Mouse (Mus musculus) lung, embryonic 15.5 days (tissue): Measurements from ENCODE around the gene Tmem159. TPM values are rescaled to one million over a fixed set of nuclear protein-coding genes. Genes with fewer than 3 reads are reported as not detected.

ENCODE experiments used
- ATAC-seq: fragments of 200-750 bp; cut with Nextera tagmentation; 2 replicates; pipeline ENCODE4 v1.8.0; 2017; ENCODE audit warnings: moderate number of reproducible peaks, borderline replicate concordance; ENCODE audit not compliant: low FRiP score, low TSS enrichment; ENCODE audit errors: extremely low read depth
- H3K27ac ChIP-seq: fragments of 300-500 bp; sonication (generic); 2 replicates; pipeline ENCODE4 v1.5.1; 2015; ENCODE audit warnings: moderate library complexity, mild to moderate bottlenecking, inconsistent platforms
- H3K27me3 ChIP-seq: fragments of 300-500 bp; sonication (generic); 2 replicates; pipeline ENCODE4 v1.6.1; 2015; ENCODE audit warnings: inconsistent platforms
- H3K36me3 ChIP-seq: fragments of 300-500 bp; sonication (generic); 2 replicates; pipeline ENCODE4 v1.6.1; 2015; ENCODE audit warnings: inconsistent platforms
- H3K4me1 ChIP-seq: fragments of 300-500 bp; sonication (generic); 2 replicates; pipeline ENCODE4 v1.6.1; 2015; ENCODE audit warnings: inconsistent platforms
- H3K4me2 ChIP-seq: fragments of 300-500 bp; sonication (generic); 2 replicates; pipeline ENCODE4 v1.6.1; 2015; ENCODE audit warnings: inconsistent platforms, mild to moderate bottlenecking, moderate library complexity
- H3K4me3 ChIP-seq: fragments of 300-500 bp; sonication (generic); 2 replicates; pipeline ENCODE4 v1.5.1; 2015; ENCODE audit warnings: mild to moderate bottlenecking, inconsistent platforms
- H3K9ac ChIP-seq: fragments of 300-500 bp; sonication (generic); 2 replicates; pipeline ENCODE4 v1.6.1; 2015; ENCODE audit warnings: inconsistent platforms
- H3K9me3 ChIP-seq: fragments of 300-500 bp; sonication (generic); 2 replicates; pipeline ENCODE4 v1.6.1; 2016; ENCODE audit warnings: inconsistent platforms
- WGBS: fragments of 180-500 bp; shearing (Covaris S2); methylation state at CpG from one replicate; pipeline ENCODE4 v1.1.7; 2015; 5-methylcytosine and 5-hydroxymethylcytosine counted together
- polyA plus RNA-seq: library from polyadenylated mRNA; unstranded; fragments of >200 nt; fragmentation: Nextera tagmentation; extraction: Ambion mirVana; gene quantifications from 2 replicates; pipeline ENCODE4 v1.2.1, GENCODE M21; 2015

Tmem159 gene
- 42.5 and 43.7 TPM in 2 replicates for polyA plus RNA-seq

DNA sequence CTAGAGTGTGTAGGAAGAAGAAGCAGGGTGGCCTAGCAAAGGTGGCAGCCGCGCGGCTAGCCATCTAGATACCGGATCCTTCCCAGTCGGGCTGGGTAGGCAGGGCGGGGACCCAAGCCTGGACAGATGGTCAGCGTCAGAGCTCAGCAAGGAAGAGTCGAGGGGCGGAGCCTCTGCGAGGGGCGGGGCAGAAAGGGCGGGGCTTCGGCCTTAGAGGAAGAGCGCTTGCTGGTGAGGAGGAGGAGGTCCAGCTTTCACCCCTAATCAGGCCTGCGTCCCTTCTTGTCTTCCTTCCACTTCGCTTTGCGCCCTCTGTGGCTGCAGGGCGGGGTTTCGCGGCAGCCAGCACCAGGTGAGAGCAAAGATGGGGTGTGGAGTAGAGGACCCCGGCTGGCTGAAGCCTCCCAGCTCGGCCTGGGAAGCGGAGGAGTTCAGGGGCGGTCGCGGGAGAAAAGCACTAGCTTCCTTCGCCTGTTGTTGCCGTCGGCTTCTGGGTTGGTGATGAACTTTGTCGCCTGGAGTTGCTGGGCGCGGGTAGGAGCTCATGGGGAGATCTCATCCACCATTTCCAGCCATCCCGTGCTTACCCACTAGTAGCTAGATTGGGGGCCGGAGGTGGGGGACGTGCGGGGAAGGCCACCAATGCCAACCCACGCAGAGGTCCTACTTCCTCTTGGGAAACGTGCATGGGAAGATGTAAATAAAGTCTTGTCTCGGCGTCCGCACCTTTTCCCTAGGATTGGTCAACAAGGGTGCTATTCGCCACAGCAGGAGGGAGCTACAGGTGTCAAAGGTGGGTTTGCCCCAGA is at the start of gene Tmem159:
Gene Tmem159, plus strand, starts transcription at position 190 of the 809 bp plus-strand sequence.
- Histone ChIP-seq H3K27ac (peak within 1 kb of the TSS; percentile 82), H3K36me3 (0 out of 2 replicates have a peak, but pooled peaks cover 6% of the 10 kb centered on the region), H3K9ac (peak within 1 kb of the TSS; percentile 72), H3K9me3 (no peaks in the 10 kb centered on the region), H3K4me3 (peak within 1 kb of the TSS; percentile 79), H3K4me2 (peak within 1 kb of the TSS; percentile 72), H3K27me3 (no peaks in the 10 kb centered on the region), H3K4me1 (peaks cover 23% of the 10 kb centered on the region)
- peak; percentile 92 for ATAC-seq
- WGBS: under 1% methylated on average over 42 of the region's 42 CpGs

DNA sequence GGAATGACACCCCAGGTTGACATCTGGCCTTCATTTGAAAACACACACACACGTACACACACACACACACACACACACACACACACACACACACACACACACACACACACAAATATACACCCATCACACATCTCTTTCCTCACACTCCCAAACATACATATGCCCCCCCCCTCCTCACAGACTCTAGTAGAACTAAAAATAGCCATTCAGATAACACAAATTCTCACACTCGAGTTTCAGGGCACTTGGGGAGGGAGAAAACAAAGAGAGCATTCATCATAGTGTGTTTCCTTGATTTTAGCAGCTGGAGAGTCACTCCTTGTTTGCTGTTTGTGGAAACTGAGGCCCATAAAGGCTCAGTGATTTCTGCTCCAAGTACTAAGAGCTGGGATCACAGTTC is 48.1 kb upstream of the Tmem159 start:
- WGBS: 29% methylated on average over 2 of the region's 2 CpGs
- Histone ChIP-seq H3K4me1 (no peaks in the 10 kb centered on the region), H3K36me3 (no peaks in the 10 kb centered on the region), H3K9me3 (no peaks in the 10 kb centered on the region), H3K27me3 (no peaks in the 10 kb centered on the region), H3K4me3 (no peak overlapping the region), H3K9ac (no peak overlapping the region), H3K4me2 (no peak overlapping the region), H3K27ac (no peak overlapping the region)
- no peak for ATAC-seq

DNA sequence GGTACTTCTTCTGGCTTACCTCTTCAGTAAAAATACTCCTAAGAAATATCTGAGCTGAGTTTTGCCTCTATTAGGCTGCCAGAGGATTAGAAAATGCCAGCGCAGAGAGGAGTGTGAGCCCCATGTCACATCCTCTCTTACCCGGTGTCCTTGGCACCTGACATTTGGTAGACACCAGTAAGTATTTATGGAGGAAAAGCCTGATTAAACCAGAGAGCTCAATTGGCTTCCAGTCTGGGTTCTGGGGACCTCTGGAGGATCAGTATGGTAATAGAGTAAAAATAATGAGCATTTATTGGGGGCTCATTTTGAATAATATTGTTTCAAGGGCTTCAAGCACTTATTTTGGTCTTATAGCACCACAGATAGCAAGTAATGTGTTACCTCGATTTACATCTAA is 46.7 kb upstream of the Tmem159 start:
- no peak for ATAC-seq
- Histone ChIP-seq H3K4me1 (no peaks in the 10 kb centered on the region), H3K4me3 (no peak overlapping the region), H3K27ac (no peak overlapping the region), H3K9me3 (no peaks in the 10 kb centered on the region), H3K36me3 (no peaks in the 10 kb centered on the region), H3K4me2 (no peak overlapping the region), H3K9ac (no peak overlapping the region), H3K27me3 (no peaks in the 10 kb centered on the region)
- WGBS: 75% methylated on average over 3 of the region's 3 CpGs

DNA sequence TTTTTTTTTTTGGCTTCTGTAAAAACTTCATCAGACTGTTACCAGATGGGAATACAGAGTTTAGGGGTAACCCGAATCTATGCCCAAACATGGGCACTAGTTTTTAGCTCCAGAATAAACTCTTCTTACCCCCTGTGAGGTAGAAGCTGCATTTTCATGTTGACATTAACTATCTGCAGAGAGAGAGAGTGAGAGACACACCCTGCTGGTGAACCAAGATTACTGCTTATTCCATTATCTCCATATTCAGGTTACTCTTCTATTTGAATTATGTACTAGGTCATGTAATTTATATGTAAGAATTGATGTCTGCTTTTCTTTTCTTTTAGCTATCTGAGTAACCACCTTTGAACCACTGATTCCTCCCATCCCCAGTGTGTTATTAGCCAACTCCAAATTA is 38.1 kb upstream of the Tmem159 start:
- Histone ChIP-seq H3K9ac (no peak overlapping the region), H3K36me3 (no peaks in the 10 kb centered on the region), H3K4me1 (no peaks in the 10 kb centered on the region), H3K27me3 (no peaks in the 10 kb centered on the region), H3K27ac (no peak overlapping the region), H3K4me2 (no peak overlapping the region), H3K9me3 (no peaks in the 10 kb centered on the region), H3K4me3 (no peak overlapping the region)
- ATAC-seq: no peak
- WGBS: 66% methylated on average over 1 of the region's 1 CpGs

DNA sequence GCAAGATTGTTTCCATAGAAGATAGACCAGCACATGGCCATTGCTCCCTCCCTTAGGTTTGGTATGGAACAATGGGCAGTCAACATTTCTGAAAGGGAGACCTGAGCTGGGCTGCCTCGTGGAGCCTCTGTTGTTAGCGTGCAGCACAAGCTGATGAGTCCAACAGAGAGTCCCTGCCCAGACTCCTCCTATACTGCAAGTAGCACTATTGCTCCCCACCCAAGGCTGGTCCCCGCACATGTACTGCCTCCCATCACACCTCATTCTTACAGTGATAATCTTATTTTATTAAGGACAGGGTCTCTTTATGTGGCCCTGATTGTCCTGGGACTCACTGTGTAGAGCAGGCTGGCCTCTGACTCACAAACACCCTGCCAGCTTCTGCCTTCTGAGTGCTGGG is 34.0 kb upstream of the Tmem159 start:
- H3K36me3 ChIP-seq: no peaks in the 10 kb centered on the region
- no peaks in the 10 kb centered on the region for H3K9me3 ChIP-seq
- no peak overlapping the region for H3K4me2 ChIP-seq
- no peaks in the 10 kb centered on the region for H3K4me1 ChIP-seq
- H3K27ac ChIP-seq: no peak overlapping the region
- no peak for ATAC-seq
- H3K27me3 ChIP-seq: no peaks in the 10 kb centered on the region
- H3K9ac ChIP-seq: no peak overlapping the region
- no peak overlapping the region for H3K4me3 ChIP-seq
- 76% methylated on average over 3 of the region's 3 CpGs for WGBS

DNA sequence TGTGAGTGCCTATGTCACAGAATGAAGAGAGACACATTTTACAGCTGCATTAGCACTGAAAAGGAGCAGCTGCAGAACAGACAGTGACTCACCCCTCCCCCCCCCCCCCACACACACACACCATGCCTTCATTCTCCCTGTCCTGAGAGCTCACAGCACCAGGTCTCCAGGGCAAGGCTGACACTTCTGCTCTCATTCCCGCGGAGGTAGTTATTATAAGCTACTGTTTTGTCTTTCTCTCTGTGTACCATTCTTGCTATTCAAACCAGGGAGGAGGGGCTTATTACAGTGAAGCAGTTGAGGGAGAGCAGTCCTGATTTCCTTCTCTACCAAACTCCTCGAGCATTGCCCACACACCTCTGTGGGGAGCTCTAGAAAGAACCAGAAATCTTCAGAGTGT is 33.0 kb upstream of the Tmem159 start:
- Histone ChIP-seq H3K9me3 (no peaks in the 10 kb centered on the region), H3K4me2 (no peak overlapping the region), H3K27ac (no peak overlapping the region), H3K9ac (no peak overlapping the region), H3K27me3 (no peaks in the 10 kb centered on the region), H3K4me1 (no peaks in the 10 kb centered on the region), H3K36me3 (no peaks in the 10 kb centered on the region), H3K4me3 (no peak overlapping the region)
- no peak for ATAC-seq
- WGBS: 31% methylated on average over 3 of the region's 3 CpGs

DNA sequence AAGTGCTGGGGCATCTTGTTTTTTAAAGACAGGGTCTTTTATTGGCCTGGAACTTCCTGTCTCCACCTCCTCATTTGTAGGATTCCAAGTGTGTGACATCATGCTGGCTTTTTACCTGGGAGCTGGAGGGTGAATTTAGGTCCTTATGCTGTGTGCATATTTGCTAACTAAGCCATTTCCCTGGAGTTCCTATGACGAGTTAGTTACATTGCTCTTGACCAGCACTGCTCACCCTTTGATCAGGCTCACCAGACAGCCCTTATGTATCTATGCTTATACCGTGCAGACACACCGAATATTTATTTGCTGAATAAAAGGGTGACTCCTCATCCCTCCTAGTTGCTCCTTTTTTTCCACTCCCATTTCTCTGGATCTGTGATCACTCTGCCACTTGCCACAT is 22.0 kb upstream of the Tmem159 start:
- Histone ChIP-seq H3K27me3 (no peaks in the 10 kb centered on the region), H3K4me1 (no peaks in the 10 kb centered on the region), H3K9ac (no peak overlapping the region), H3K27ac (no peak overlapping the region), H3K4me2 (no peak overlapping the region), H3K36me3 (no peaks in the 10 kb centered on the region), H3K4me3 (no peak overlapping the region), H3K9me3 (no peaks in the 10 kb centered on the region)
- 50% methylated on average over 3 of the region's 3 CpGs for WGBS
- peak; percentile 23; the same call in 1 of the 2 replicates for ATAC-seq

DNA sequence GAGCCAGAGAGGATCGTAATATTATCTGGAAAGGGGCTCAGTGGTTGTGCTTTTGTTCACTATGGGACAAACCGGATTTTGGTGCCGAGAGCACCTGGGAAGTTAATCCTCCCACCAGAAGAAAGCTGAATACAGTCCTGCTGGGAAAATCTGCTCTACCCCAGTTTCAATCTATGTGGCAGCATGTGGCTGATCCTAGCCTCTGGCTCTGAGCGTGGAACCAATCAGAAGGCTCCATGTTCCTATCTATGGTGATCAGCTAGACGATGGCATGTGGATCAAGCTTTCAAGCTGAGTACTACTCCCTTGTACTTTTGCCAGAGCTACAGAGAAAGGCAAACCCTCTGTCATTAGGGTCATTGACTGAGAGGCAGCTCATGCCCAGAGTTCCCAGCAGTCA is 9.1 kb upstream of the Tmem159 start:
- Histone ChIP-seq H3K4me1 (0 out of 2 replicates have a peak, but pooled peaks cover 2% of the 10 kb centered on the region), H3K27ac (no peak overlapping the region), H3K27me3 (no peaks in the 10 kb centered on the region), H3K36me3 (no peaks in the 10 kb centered on the region), H3K9me3 (no peaks in the 10 kb centered on the region), H3K9ac (no peak overlapping the region), H3K4me3 (no peak overlapping the region), H3K4me2 (no peak overlapping the region)
- 43% methylated on average over 5 of the region's 5 CpGs for WGBS
- no peak for ATAC-seq

DNA sequence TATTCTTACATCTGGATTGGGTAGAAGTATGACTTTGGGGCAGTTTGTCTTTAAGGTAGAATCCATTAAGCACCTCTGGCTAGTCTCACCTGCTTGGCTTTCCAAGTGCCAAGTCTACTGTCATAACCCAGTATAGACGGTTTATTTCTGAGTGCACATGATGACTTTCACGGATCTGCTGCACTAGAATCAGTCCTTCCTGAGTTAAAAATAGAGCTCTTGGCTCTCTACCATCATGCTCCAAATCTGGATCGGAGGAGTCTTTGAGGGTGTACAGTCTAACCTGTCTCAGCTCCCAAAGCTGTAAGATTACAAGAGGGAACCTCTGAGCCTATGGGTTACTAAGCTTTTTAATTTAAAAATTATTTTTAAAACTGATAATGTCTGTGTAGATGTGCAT is 7.9 kb upstream of the Tmem159 start:
- WGBS: 76% methylated on average over 3 of the region's 3 CpGs

DNA sequence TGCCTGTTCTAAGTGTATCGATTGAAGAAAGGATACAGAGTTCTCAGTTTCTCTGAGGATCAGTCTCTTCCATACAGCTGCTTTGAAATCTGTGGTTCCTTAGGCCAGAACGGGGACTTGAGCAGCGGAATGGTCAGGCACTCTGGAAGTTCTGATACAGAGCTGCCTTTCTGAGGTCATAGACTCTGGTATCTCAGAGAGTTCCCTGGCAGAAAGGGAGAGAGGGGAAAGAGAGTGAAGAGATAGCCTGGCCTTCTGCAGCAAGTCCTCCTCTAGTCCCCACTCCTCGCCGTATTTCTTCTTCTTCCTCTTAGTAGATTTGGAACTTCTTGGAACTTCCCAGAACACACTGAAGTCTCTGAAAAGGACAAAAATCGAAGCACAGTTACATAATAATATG is 7.0 kb upstream of the Tmem159 start, which contains the start of gene Dnah3:
Gene Dnah3, minus strand, starts transcription at position 101 of the 400 bp plus-strand sequence.
- Histone ChIP-seq H3K4me1 (0 out of 2 replicates have a peak, but pooled peaks cover 3% of the 10 kb centered on the region), H3K9me3 (no peaks in the 10 kb centered on the region), H3K9ac (no peak within 1 kb of the TSS), H3K27ac (no peak within 1 kb of the TSS), H3K4me2 (no peak within 1 kb of the TSS), H3K4me3 (no peak within 1 kb of the TSS), H3K36me3 (no peaks in the 10 kb centered on the region), H3K27me3 (no peaks in the 10 kb centered on the region)
- 74% methylated on average over 6 of the region's 6 CpGs for WGBS
- ATAC-seq: no peak

More for the DNA sequence above, 7.9 kb upstream of the Tmem159 start:
- H3K4me3 ChIP-seq: no peak overlapping the region
- ATAC-seq: no peak
- H3K9ac ChIP-seq: no peak overlapping the region
- no peaks in the 10 kb centered on the region for H3K36me3 ChIP-seq
- no peaks in the 10 kb centered on the region for H3K9me3 ChIP-seq
- H3K4me2 ChIP-seq: no peak overlapping the region
- H3K27me3 ChIP-seq: no peaks in the 10 kb centered on the region
- H3K4me1 ChIP-seq: 0 out of 2 replicates have a peak, but pooled peaks cover 3% of the 10 kb centered on the region
- no peak overlapping the region for H3K27ac ChIP-seq

DNA sequence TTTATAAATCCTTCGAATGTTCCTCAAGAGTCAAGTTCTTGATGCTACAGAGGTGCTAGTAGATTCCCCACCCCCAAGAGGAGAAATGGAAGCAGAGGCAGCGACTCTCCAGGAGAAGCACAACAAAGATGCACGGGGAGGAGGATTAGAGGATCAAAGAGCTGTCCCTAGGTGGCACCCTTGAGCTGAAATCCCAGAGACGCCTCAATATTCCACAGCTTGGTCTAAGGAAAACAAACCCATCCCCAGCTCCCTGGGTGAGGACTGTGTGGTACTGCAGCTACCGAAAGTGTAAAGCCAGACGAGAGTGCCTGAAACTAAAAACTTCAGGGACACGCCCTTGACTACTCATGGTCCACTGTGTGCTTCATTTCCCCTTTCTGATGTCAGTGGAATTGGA is 4.3 kb upstream of the Tmem159 start:
- 5% methylated on average over 7 of the region's 7 CpGs for WGBS
- Histone ChIP-seq H3K4me1 (0 out of 2 replicates have a peak, but pooled peaks cover 6% of the 10 kb centered on the region), H3K9me3 (no peaks in the 10 kb centered on the region), H3K9ac (no peak overlapping the region), H3K4me3 (no peak overlapping the region), H3K36me3 (no peaks in the 10 kb centered on the region), H3K4me2 (0 out of 2 replicates have a peak overlapping the region, but pooled peaks have one; percentile 14), H3K27me3 (no peaks in the 10 kb centered on the region), H3K27ac (no peak overlapping the region)
- ATAC-seq: peak; percentile 37; the same call in 1 of the 2 replicates

DNA sequence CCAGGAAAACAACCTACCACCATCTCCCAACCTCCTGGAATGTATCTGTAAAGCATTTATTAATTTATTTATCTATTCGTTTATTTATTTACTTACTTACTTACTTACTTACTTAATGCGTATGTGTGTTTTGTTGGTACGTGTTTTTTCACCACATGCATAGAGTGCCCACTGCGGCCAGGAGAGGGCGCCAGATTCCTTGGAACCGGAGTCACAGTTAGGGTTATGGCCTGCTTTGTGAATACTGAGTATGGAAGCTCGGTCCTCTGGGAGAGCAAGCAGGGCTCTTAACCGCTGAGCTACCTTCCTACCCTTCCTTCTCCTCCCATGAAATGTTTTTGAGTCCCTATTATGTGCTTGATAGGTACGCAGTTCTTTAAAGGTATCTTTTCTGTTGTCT is 3.8 kb upstream of the Tmem159 start:
- no peak for ATAC-seq
- 22% methylated on average over 9 of the region's 9 CpGs for WGBS

More for the DNA sequence above, 3.8 kb upstream of the Tmem159 start:
- Histone ChIP-seq H3K27me3 (no peaks in the 10 kb centered on the region), H3K36me3 (no peaks in the 10 kb centered on the region), H3K4me2 (no peak overlapping the region), H3K4me1 (peaks cover 10% of the 10 kb centered on the region), H3K9me3 (no peaks in the 10 kb centered on the region), H3K4me3 (no peak overlapping the region), H3K27ac (no peak overlapping the region), H3K9ac (no peak overlapping the region)
